Mouse (Mus musculus) intestine, embryonic 16.5 days (tissue): ENCODE results near the gene Arhgap15. TPM values are rescaled to one million over a fixed set of nuclear protein-coding genes. Genes with fewer than 3 reads are reported as not detected.

Source experiments
- ATAC-seq: fragments of 200-750 bp; cut with Nextera tagmentation; 2 replicates; pipeline ENCODE4 v1.8.0; 2017; ENCODE audit warnings: moderate TSS enrichment, moderate library complexity
- H3K27ac ChIP-seq: fragments of 300-500 bp; sonication (generic); 2 replicates; pipeline ENCODE4 v1.5.1; 2014; ENCODE audit warnings: mild to moderate bottlenecking, low read length
- H3K27me3 ChIP-seq: fragments of 300-500 bp; sonication (generic); replicated peaks from 2 replicates; pipeline ENCODE4 v1.6.1; 2014; ENCODE audit warnings: low read length, control low read depth, mixed read lengths; ENCODE audit not compliant: control insufficient read depth, insufficient read depth
- H3K36me3 ChIP-seq: fragments of 300-500 bp; sonication (generic); 2 replicates; pipeline ENCODE4 v1.6.1; 2014; ENCODE audit warnings: low read length, control low read depth; ENCODE audit not compliant: control insufficient read depth, insufficient read depth
- H3K4me1 ChIP-seq: fragments of 300-500 bp; sonication (generic); 2 replicates; pipeline ENCODE4 v1.6.1; 2014; ENCODE audit warnings: low read length, control low read depth, mixed read lengths; ENCODE audit not compliant: control insufficient read depth, insufficient read depth
- H3K4me2 ChIP-seq: fragments of 300-500 bp; sonication (generic); 2 replicates; pipeline ENCODE4 v1.6.1; 2014; ENCODE audit warnings: low read depth, low read length, control low read depth
- H3K4me3 ChIP-seq: fragments of 300-500 bp; sonication (generic); 2 replicates; pipeline ENCODE4 v1.5.1; 2014; ENCODE audit warnings: mild to moderate bottlenecking, low read length
- H3K9ac ChIP-seq: fragments of 300-500 bp; sonication (generic); 2 replicates; pipeline ENCODE4 v1.6.1; 2014; ENCODE audit warnings: low read depth, low read length
- H3K9me3 ChIP-seq: fragments of 300-500 bp; sonication (generic); 2 replicates; pipeline ENCODE4 v1.6.1; 2016; ENCODE audit warnings: low read length, control low read depth; ENCODE audit not compliant: control insufficient read depth
- WGBS: fragments of 180-500 bp; shearing (Covaris S2); extraction: QIAGEN DNeasy Blood & Tissue Kit; methylation state at CpG from one replicate; pipeline ENCODE4 v1.1.7; 2014; 5-methylcytosine and 5-hydroxymethylcytosine counted together
- polyA plus RNA-seq: library from polyadenylated mRNA; unstranded; fragments of >200 nt; fragmentation: Nextera tagmentation; extraction: Ambion mirVana; gene quantifications from 2 replicates; pipeline ENCODE4 v1.2.1, GENCODE M21; 2015

The Arhgap15 gene
- polyA plus RNA-seq, 1 experiment from 2014 or later, result 1.2 TPM

DNA sequence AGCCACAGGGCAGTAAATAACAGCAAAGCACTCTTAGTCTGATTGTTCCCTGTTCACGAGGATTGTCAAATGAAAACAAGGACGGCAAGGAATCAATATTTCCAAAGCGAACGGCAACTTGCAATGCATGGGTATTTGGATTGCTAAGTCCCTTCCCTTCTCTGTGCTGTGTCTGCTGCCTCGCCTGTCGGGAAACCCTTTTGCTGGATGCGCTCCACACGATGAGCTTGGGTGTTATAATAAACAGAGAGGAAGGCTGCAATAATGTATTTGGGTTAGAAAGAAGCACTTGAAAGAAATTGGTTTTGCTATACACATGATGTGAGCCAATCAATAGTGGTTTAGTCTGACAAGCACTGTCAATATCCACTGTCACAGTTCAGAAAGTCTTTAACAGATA is 357.7 kb downstream of the Arhgap15 start:
- no peaks in the 10 kb centered on the region for H3K27me3 ChIP-seq
- H3K9me3 ChIP-seq, result no peaks in the 10 kb centered on the region
- no peaks in the 10 kb centered on the region for H3K36me3 ChIP-seq
- 51% methylated on average over 8 of the region's 8 CpGs for WGBS
- H3K27ac ChIP-seq, result peak overlapping the region; percentile 73
- no peak overlapping the region for H3K4me3 ChIP-seq
- H3K4me2 ChIP-seq, result no peak overlapping the region
- no peak overlapping the region for H3K9ac ChIP-seq
- no peak for ATAC-seq
- peaks cover 7% of the 10 kb centered on the region for H3K4me1 ChIP-seq

DNA sequence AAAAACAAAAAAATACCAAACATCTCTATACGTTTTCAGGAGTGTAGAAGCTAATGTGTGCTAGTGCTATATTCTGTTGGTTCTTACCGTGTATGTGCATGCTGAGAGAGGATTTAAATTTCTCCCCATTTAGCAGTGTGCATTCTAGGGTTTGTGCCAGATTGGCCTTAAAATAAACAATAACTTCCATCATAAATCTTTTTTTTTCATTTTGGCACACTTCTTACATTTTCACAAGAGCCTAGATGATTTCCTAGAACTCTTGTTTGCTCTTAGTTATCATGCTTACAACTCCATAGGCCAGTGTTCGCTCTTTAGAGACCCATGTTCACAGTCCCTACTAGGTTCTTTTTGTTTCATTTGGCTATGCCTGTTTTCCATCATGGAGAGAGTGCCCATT is 362.7 kb downstream of the Arhgap15 start:
- WGBS, result 81% methylated on average over 3 of the region's 3 CpGs
- no peaks in the 10 kb centered on the region for H3K9me3 ChIP-seq
- no peak overlapping the region for H3K4me2 ChIP-seq
- no peaks in the 10 kb centered on the region for H3K36me3 ChIP-seq
- no peak overlapping the region for H3K27ac ChIP-seq
- H3K27me3 ChIP-seq, result no peaks in the 10 kb centered on the region
- no peaks in the 10 kb centered on the region for H3K4me1 ChIP-seq
- no peak overlapping the region for H3K4me3 ChIP-seq
- H3K9ac ChIP-seq, result no peak overlapping the region
- no peak for ATAC-seq

DNA sequence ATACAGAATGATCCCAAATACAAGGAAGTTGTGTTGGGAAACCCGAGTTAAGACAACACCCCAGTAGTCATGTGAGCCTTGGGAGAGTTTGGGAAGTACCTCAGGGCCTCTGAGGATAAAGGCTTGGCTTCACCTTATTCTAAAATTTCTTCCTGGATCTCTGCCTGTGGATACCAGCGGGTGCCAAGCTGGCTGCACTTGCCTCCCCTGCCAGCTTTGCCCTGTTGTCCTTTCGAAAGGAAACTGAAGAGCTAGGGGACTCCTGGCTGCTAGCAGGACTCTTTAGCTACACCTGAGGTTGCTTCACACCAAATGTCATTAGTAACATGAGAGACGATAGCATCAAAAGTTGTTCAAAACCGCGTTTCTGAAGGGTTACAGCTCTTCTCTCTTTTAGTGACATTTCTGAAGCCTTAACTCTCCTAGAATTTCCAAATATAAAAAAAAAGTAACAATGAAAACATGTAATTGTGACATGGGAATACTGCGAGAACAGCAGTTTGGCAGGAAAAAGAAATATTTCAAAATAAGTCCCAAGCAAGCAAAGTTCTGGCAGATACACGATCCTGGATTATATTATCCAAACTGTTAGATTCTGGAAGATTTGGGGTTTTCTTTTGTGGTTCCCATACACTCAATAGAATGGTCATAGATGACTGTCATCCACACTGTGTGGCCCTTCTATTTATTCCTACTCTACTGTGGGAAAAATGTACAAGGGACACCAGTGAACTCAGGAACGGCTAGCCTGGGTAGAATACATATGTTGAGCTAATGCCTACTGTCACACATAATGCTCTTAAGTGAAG is 364.6 kb downstream of the Arhgap15 start:
- H3K4me2 ChIP-seq, result no peak overlapping the region
- 76% methylated on average over 9 of the region's 9 CpGs for WGBS
- no peak overlapping the region for H3K4me3 ChIP-seq
- no peaks in the 10 kb centered on the region for H3K27me3 ChIP-seq
- peak overlapping the region; percentile 77 for H3K27ac ChIP-seq
- H3K9me3 ChIP-seq, result no peaks in the 10 kb centered on the region
- ATAC-seq, result no peak
- H3K4me1 ChIP-seq, result no peaks in the 10 kb centered on the region
- no peak overlapping the region for H3K9ac ChIP-seq
- no peaks in the 10 kb centered on the region for H3K36me3 ChIP-seq

DNA sequence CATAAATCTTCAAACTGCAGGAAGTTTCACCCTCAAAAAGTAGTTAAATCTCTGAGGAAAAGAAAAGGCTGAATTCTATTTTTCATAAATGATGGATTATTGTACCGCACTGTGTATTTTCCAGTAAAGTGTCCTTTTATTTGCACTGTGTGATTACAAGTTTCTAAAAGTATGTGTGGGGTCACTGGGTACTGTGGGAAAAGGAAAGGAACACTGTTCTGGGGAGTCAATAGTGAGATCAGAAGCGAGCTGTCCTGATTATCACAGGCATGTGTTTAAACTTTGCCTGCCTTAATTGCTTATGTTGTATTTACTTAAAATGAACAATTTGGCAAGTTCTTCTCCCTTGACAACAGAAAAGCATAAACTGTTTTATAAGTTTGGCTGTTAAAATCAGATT is 365.7 kb downstream of the Arhgap15 start:
- Histone ChIP-seq H3K9me3 (no peaks in the 10 kb centered on the region), H3K27me3 (no peaks in the 10 kb centered on the region), H3K4me2 (no peak overlapping the region), H3K27ac (0 out of 2 replicates have a peak overlapping the region, but pooled peaks have one; percentile 4), H3K4me3 (no peak overlapping the region), H3K4me1 (no peaks in the 10 kb centered on the region), H3K9ac (no peak overlapping the region), H3K36me3 (no peaks in the 10 kb centered on the region)
- 36% methylated on average over 2 of the region's 2 CpGs for WGBS
- ATAC-seq, result 0 out of 2 replicates have a peak, but pooled peaks have one; percentile 52

DNA sequence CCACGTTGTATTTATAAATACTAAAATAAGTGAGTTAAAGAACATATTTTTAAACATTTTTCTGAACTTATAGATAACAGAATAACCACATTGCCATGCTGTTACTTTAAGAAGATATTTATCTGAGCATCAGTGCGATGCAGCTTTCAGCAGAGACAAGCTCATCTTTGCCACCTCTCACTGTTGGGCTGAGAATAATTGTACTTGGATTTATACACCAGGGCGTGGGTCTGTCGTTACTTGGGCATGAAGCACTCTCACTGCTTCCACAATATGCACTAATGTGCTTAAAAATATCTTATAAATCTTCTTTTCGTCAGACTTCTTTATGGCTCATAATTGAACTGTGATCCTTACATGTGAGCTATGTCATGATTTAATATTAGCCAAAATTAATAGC is 372.5 kb downstream of the Arhgap15 start:
- Histone ChIP-seq H3K27ac (no peak overlapping the region), H3K4me2 (no peak overlapping the region), H3K4me1 (no peaks in the 10 kb centered on the region), H3K9me3 (no peaks in the 10 kb centered on the region), H3K27me3 (no peaks in the 10 kb centered on the region), H3K36me3 (no peaks in the 10 kb centered on the region), H3K9ac (no peak overlapping the region), H3K4me3 (no peak overlapping the region)
- WGBS, result 68% methylated on average over 5 of the region's 5 CpGs
- no peak for ATAC-seq

DNA sequence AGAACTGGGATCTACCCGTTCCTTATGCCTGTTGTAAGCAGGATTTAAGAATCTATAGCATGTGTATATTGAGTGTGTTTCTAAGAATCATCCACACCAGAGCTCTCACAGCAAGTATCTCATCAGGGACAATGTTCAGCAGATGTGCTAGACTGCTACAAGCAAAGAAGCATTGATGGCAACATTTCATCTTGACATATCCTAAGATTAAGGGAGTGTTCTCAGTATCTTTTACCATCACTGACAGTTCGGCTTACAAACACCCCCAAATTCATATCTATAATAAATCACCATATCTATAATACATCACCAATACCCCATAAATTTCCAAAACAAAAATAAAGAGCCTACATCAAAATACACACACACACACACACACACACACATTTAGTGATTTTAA is 374.6 kb downstream of the Arhgap15 start:
- Histone ChIP-seq H3K36me3 (no peaks in the 10 kb centered on the region), H3K9me3 (no peaks in the 10 kb centered on the region), H3K4me2 (no peak overlapping the region), H3K4me1 (no peaks in the 10 kb centered on the region), H3K4me3 (no peak overlapping the region), H3K27ac (no peak overlapping the region), H3K27me3 (no peaks in the 10 kb centered on the region), H3K9ac (no peak overlapping the region)
- WGBS, result 73% methylated on average over 2 of the region's 2 CpGs
- ATAC-seq, result no peak

DNA sequence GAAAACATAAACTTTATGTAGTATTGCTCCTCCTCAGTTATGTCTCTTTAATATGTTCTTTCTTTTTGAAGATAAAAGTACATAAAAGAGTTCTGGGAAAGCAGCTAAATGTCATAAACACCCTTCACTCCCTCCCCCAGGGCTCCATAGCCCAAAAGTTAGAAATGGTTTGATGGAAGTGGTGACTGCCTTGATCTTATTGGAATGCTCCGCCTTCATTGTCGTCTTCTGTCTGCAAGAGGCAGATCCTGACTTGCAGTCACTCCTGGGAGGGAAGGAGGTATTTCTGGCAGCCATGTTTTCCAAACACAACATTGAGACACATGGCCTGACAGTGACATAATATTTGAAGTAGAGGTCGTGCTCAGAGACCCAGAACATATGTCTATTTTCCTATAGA is 375.5 kb downstream of the Arhgap15 start:
- no peak overlapping the region for H3K4me2 ChIP-seq
- ATAC-seq, result no peak
- no peak overlapping the region for H3K9ac ChIP-seq
- H3K36me3 ChIP-seq, result no peaks in the 10 kb centered on the region
- no peaks in the 10 kb centered on the region for H3K4me1 ChIP-seq
- 73% methylated on average over 3 of the region's 3 CpGs for WGBS
- H3K4me3 ChIP-seq, result no peak overlapping the region
- no peak overlapping the region for H3K27ac ChIP-seq
- H3K27me3 ChIP-seq, result no peaks in the 10 kb centered on the region
- no peaks in the 10 kb centered on the region for H3K9me3 ChIP-seq

DNA sequence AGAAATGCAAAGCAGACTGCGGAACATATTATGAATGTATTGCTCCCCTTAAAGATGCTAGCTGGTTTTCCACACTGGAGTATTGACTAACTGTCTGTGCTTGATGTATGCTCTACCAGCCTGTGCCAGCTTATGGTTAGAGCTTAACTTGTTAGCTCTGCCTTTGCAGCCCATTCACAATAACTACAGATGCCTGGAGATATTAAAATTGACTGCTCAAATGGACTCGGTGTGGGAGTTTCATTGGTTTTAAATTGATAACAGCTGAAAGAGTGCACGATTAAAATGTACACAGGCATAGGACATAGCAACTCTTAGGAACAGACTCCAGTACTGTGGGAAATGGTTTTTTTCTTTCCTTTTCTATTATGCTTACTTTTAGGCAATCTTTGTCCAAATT is 376.1 kb downstream of the Arhgap15 start:
- WGBS, result 69% methylated on average over 3 of the region's 3 CpGs
- Histone ChIP-seq H3K9me3 (no peaks in the 10 kb centered on the region), H3K4me2 (no peak overlapping the region), H3K27ac (no peak overlapping the region), H3K27me3 (no peaks in the 10 kb centered on the region), H3K4me1 (no peaks in the 10 kb centered on the region), H3K4me3 (no peak overlapping the region), H3K9ac (no peak overlapping the region), H3K36me3 (no peaks in the 10 kb centered on the region)
- no peak for ATAC-seq

DNA sequence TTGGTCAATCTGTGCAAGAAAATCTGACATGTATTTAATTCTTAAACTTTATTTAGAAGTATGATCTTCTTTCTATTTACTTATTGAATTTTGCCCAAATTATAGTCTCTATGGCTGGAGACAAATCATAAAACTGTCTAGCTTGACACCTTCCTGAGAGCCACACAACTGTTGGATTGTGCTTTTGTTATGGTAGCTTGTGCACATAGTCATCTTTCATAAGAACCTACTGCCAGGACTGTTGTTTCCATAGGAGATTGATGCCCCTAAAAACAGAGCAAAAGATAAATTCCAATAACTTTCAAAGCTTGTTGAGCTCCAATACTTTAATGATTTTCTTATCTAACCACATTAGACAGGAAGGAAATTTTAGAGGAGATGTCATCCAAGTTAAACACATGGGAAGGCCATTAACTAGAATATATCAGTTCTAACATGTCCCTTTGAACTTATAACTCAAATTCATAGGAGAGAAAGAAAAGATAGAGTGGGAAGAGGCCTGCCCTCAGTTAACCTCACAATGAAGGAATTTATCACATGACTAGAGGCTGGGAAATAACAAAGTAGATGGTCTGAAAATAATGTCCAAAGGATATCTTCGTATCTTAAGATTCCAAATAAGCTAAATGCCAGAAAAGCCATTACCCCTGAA is 377.5 kb downstream of the Arhgap15 start:
- Histone ChIP-seq H3K4me2 (no peak overlapping the region), H3K4me1 (no peaks in the 10 kb centered on the region), H3K4me3 (no peak overlapping the region), H3K9ac (no peak overlapping the region), H3K9me3 (no peaks in the 10 kb centered on the region), H3K27me3 (no peaks in the 10 kb centered on the region), H3K27ac (no peak overlapping the region), H3K36me3 (no peaks in the 10 kb centered on the region)
- 72% methylated on average over 1 of the region's 1 CpGs for WGBS
- no peak for ATAC-seq
